ENCODE assay signal across 10 mouse cellular contexts in genomic region chr3:55226501-55227213, GRCm38 (mm10). TPM values are rescaled to one million over a fixed set of nuclear protein-coding genes. Genes with fewer than 3 reads are reported as not detected.
DNase-seq lines count a peak whose midpoint lies in the region; ATAC-seq and TF ChIP-seq lines count a peak whose summit lies in the region.
"Had no signal": no experiment of that assay in that cellular context is flagged by ENCODE, and none has a peak within 500 bp of the region (broad histone marks: within the 10 kb centered on the region; RNA-seq: fewer than 3 reads in every experiment).

No protein-coding gene starts in this region.

- no peak for TF ChIP-seq EP300 in heart, adult 2 months (IDR thresholded peaks at IDR 0.05; ENCODE audit: insufficient read depth, low read depth, low read length)

- 27% methylated on average over 18 of the region's 18 CpGs for WGBS in hindbrain, embryonic 10.5 days
- 50% methylated on average over 18 of the region's 18 CpGs for WGBS in heart, adult 2 months

- H3K27me3 ChIP-seq in hindbrain, embryonic 10.5 days (ENCODE audit: insufficient read depth, poor library complexity, severe bottlenecking), result no peaks in the 10 kb centered on the region
- H3K27me3 ChIP-seq in heart, adult 2 months (ENCODE audit: control insufficient read depth, insufficient read depth, low read length), result no peaks in the 10 kb centered on the region
- H3K27me3 ChIP-seq: heart, embryonic 13.5 days had no signal

- no peaks in the 10 kb centered on the region for H3K36me3 ChIP-seq in hindbrain, embryonic 10.5 days
- no peaks in the 10 kb centered on the region for H3K36me3 ChIP-seq in heart, adult 2 months (ENCODE audit: control insufficient read depth, insufficient read depth, low read length)
- H3K36me3 ChIP-seq: heart, embryonic 13.5 days had no signal

- H3K27ac ChIP-seq in layer of hippocampus, adult 2 months, result peak overlapping the region; percentile 5; the same call in 1 of the 2 replicates
- H3K27ac ChIP-seq in hindbrain, embryonic 10.5 days, result 0 out of 2 replicates have a peak overlapping the region, but pooled peaks have one; percentile 18
- no peak overlapping the region for H3K27ac ChIP-seq in heart, adult 2 months
- H3K27ac ChIP-seq: heart, embryonic 13.5 days had no signal

- peak; percentile 92 for ATAC-seq in megakaryocyte progenitor cell, adult 5-6 weeks (replicated peaks; ENCODE audit: poor library complexity)

- DNase-seq in layer of hippocampus, adult 2 months (ENCODE audit: low spot score in 2 of 2), result peak; percentile 28 to 29
- no peak for DNase-seq in layer of hippocampus, postnatal 36 days
- DNase-seq in embryo, embryonic 10 days (ENCODE audit: low spot score), result peak; percentile 74
- peak; percentile 62 for DNase-seq in hindbrain, embryonic 10.5 days (ENCODE audit: low spot score)
- DNase-seq in frontal cortex, postnatal 25 days (ENCODE audit: low spot score in 2 of 2), result no peak
- no peak for DNase-seq in testis, postnatal 10 days (ENCODE audit: low spot score)
- DNase-seq in heart, adult 2 months, result no peak

- no peaks in the 10 kb centered on the region for H3K79me2 ChIP-seq in heart, adult 2 months (replicated peaks; ENCODE audit: control insufficient read depth, insufficient read depth, low read length)

- H3K9ac ChIP-seq in heart, adult 2 months (ENCODE audit: low read depth, low read length), result no peak overlapping the region
- H3K9ac ChIP-seq: heart, embryonic 13.5 days had no signal

- no peak for TF ChIP-seq POLR2A in heart, adult 2 months (IDR thresholded peaks at IDR 0.05; ENCODE audit: insufficient read depth, low read depth, low read length)

- peaks cover 17% of the 10 kb centered on the region for H3K4me1 ChIP-seq in hindbrain, embryonic 10.5 days (replicated peaks)
- H3K4me1 ChIP-seq in heart, adult 2 months (ENCODE audit: control insufficient read depth, insufficient read depth, low read length), result no peaks in the 10 kb centered on the region

- 0 out of 2 replicates have a peak, but pooled peaks have one; percentile 10 for TF ChIP-seq CTCF in layer of hippocampus, adult 2 months (conservative IDR thresholded peaks at IDR 0.05)
- TF ChIP-seq CTCF in heart, adult 2 months (IDR thresholded peaks at IDR 0.05), result no peak

- H3K4me3 ChIP-seq in layer of hippocampus, adult 2 months, result peak overlapping the region; percentile 45
- H3K4me3 ChIP-seq in hindbrain, embryonic 10.5 days, result 0 out of 2 replicates have a peak overlapping the region, but pooled peaks have one; percentile 13
- H3K4me3 ChIP-seq in heart, adult 2 months, result no peak overlapping the region
- H3K4me3 ChIP-seq: heart, embryonic 13.5 days had no signal

- intact Hi-C loops in heart, adult 2 months (cut with DNase I), result no loop called here

- H3K9me3 ChIP-seq in hindbrain, embryonic 10.5 days, result peaks cover 3% of the 10 kb centered on the region

RNA-seq across cellular contexts. Expression of gene Dclk1, which starts 15.5 kb away (rescaled TPM):
- total RNA-seq in layer of hippocampus, adult 2 months (2021), result 100 to 1,000 TPM; 569 to 585 TPM
- 100 to 1,000 TPM; 577 to 611 TPM for total RNA-seq in layer of hippocampus, postnatal 36 days (2021)
- polyA plus RNA-seq in hindbrain, embryonic 10.5 days (2016; fragmentation: Nextera tagmentation; extraction: Ambion mirVana), result 52.5 and 81.6 TPM in 2 replicates
- total RNA-seq in megakaryocyte progenitor cell, adult 5-6 weeks (2015), result not detected in 2 replicates
- not detected in 2 replicates for total RNA-seq in megakaryocyte progenitor cell, adult 5-6 weeks (2017)
- 1 to 10 TPM; 3.6 to 5.6 TPM for total RNA-seq in heart, adult 2 months (2021)
- polyA plus RNA-seq in heart, adult 2 months (2012; rRNA removed), result 1.2 and 1.8 TPM in 2 replicates

RNA-seq across cellular contexts. Expression of gene Sohlh2, which starts 44.8 kb away (rescaled TPM):
- not detected for total RNA-seq in layer of hippocampus, adult 2 months (2021)
- not detected for total RNA-seq in layer of hippocampus, postnatal 36 days (2021)
- polyA plus RNA-seq in hindbrain, embryonic 10.5 days (2016; fragmentation: Nextera tagmentation; extraction: Ambion mirVana), result not detected in 2 replicates
- total RNA-seq in megakaryocyte progenitor cell, adult 5-6 weeks (2015), result not detected in 2 replicates
- total RNA-seq in megakaryocyte progenitor cell, adult 5-6 weeks (2017), result not detected in 2 replicates
- total RNA-seq in heart, adult 2 months (2021), result not detected
- polyA plus RNA-seq in heart, adult 2 months (2012; rRNA removed), result not detected in 2 replicates
- total RNA-seq: neutrophil, adult 5-6 weeks had no signal
- polyA plus RNA-seq: heart, embryonic 13.5 days had no signal

Comparison
In these comparisons a context has a peak if more than half of its experiments do, and no peak if none do; other contexts are left out.
1. DNase-seq: peak in layer of hippocampus, adult 2 months (2 of 2), embryo, embryonic 10 days (single experiment) and hindbrain, embryonic 10.5 days (single experiment); none in layer of hippocampus, postnatal 36 days (0 of 2), frontal cortex, postnatal 25 days (0 of 2), testis, postnatal 10 days (single experiment) and heart, adult 2 months (0 of 2).
2. RNA of gene Dclk1, which starts 15.5 kb away (total RNA-seq): 577 to 611 TPM in layer of hippocampus, postnatal 36 days and 569 to 585 TPM in layer of hippocampus, adult 2 months; 3.6 to 5.6 TPM in heart, adult 2 months and not detected in megakaryocyte progenitor cell, adult 5-6 weeks; every median in the first group is over 10 times any median in the second.